Mouse (Mus musculus) left cerebral cortex, postnatal 25 days (tissue): Measurements from ENCODE around the gene Opn5. TPM values are rescaled to one million over a fixed set of nuclear protein-coding genes. Genes with fewer than 3 reads are reported as not detected.

Experiments used
- total RNA-seq, 2 experiments: library from RNA; stranded (reverse); gene quantifications; 2 replicates each; pipeline ENCODE4 v1.2.3; 2021

Opn5 gene
- total RNA-seq, 2 experiments from 2014 or later = not detected

Other genes starting within 250 kb of the Opn5 start
- gene Adgrf4, start 80.9 kb upstream of the Opn5 start, total RNA-seq = 1 to 10 TPM; 1.4 to 1.6 TPM
- gene Adgrf2, start 130.8 kb upstream of the Opn5 start, total RNA-seq = 1 to 10 TPM in 1 of 2 experiments, under 1 TPM in 1; 0.60 to 1.0 TPM